Mouse (Mus musculus) embryonic facial prominence, embryonic 14.5 days (tissue): ENCODE data around the gene Map3k6. TPM values are rescaled to one million over a fixed set of nuclear protein-coding genes. Genes with fewer than 3 reads are reported as not detected.

Experiments used
- ATAC-seq: fragments of 200-750 bp; cut with Nextera tagmentation; 2 replicates; pipeline ENCODE4 v1.8.0; 2017; ENCODE audit warnings: low read depth, moderate number of reproducible peaks, moderate TSS enrichment
- DNase-seq: peaks from one replicate; pipeline ENCODE4 v3.0.0-alpha.2; 2015; ENCODE audit warnings: low spot score
- H3K27ac ChIP-seq: fragments of 300-500 bp; sonication (generic); replicated peaks from 2 replicates; pipeline ENCODE4 v1.5.1; 2014; ENCODE audit warnings: low read depth, mild to moderate bottlenecking, low read length, moderate library complexity
- H3K27me3 ChIP-seq: fragments of 300-500 bp; sonication (generic); replicated peaks from 2 replicates; pipeline ENCODE4 v1.6.1; 2014; ENCODE audit warnings: low read length; ENCODE audit not compliant: control insufficient read depth, insufficient read depth
- H3K36me3 ChIP-seq: fragments of 300-500 bp; sonication (generic); 2 replicates; pipeline ENCODE4 v1.6.1; 2014; ENCODE audit warnings: low read length, mixed read lengths; ENCODE audit not compliant: control insufficient read depth, insufficient read depth
- H3K4me1 ChIP-seq: fragments of 300-500 bp; sonication (generic); 2 replicates; pipeline ENCODE4 v1.6.1; 2014; ENCODE audit warnings: antibody characterized with exemption, low read length; ENCODE audit not compliant: control insufficient read depth, insufficient read depth
- H3K4me2 ChIP-seq: fragments of 300-500 bp; sonication (generic); 2 replicates; pipeline ENCODE4 v1.6.1; 2014; ENCODE audit warnings: low read depth, mild to moderate bottlenecking, low read length, moderate library complexity, mixed read lengths
- H3K4me3 ChIP-seq: fragments of 300-500 bp; sonication (generic); 2 replicates; pipeline ENCODE4 v1.5.1; 2014; ENCODE audit warnings: low read depth, mild to moderate bottlenecking, low read length
- H3K9ac ChIP-seq: fragments of 300-500 bp; sonication (generic); 2 replicates; pipeline ENCODE4 v1.6.1; 2014; ENCODE audit warnings: low read depth, mild to moderate bottlenecking, low read length, moderate library complexity, mixed read lengths
- H3K9me3 ChIP-seq: fragments of 300-500 bp; sonication (generic); 2 replicates; pipeline ENCODE4 v1.6.1; 2016; ENCODE audit warnings: low read length; ENCODE audit not compliant: control insufficient read depth
- WGBS: fragments of 180-500 bp; shearing (Covaris S2); extraction: QIAGEN DNeasy Blood & Tissue Kit; methylation state at CpG from one replicate; pipeline ENCODE4 v1.1.7; 2014; 5-methylcytosine and 5-hydroxymethylcytosine counted together
- polyA plus RNA-seq: library from polyadenylated mRNA; unstranded; fragments of >200 nt; fragmentation: Nextera tagmentation; extraction: Ambion mirVana; gene quantifications from 2 replicates; pipeline ENCODE4 v1.2.1, GENCODE M21; 2014

Gene Map3k6
- polyA plus RNA-seq, 1 experiment from 2014 or later: 7.9 TPM

DNA sequence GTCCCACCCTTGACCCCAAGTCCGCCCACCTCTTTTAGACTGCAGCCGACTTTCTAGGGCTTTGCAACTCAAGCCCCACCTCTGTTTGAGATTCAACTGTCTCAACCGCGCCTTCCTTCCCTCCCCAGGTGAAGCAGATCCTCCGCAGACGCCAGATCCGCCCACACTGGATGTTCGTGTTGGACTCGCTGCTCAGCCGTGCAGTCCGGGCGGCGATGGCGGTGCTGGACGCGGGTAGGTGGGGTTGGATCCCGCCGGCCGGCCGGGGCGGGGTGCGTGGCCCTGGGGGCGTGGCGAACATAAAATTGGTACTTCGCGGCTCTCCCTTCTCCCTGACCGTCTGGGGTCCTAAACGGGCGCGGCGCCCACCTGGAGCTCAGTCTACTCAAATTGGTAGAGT, 10.6 kb downstream of the Map3k6 start:
- H3K27me3 ChIP-seq: peaks cover 50% of the 10 kb centered on the region
- no peaks in the 10 kb centered on the region for H3K9me3 ChIP-seq
- no peak for DNase-seq
- H3K36me3 ChIP-seq: no peaks in the 10 kb centered on the region
- peak overlapping the region; percentile 60 for H3K9ac ChIP-seq
- 1% methylated on average over 31 of the region's 31 CpGs for WGBS
- H3K4me2 ChIP-seq: peak overlapping the region; percentile 74
- H3K4me1 ChIP-seq: peaks cover 10% of the 10 kb centered on the region; the same call in 1 of the 2 replicates
- no peak for ATAC-seq
- peak overlapping the region; percentile 41 for H3K4me3 ChIP-seq
- no peak overlapping the region for H3K27ac ChIP-seq

- Histone ChIP-seq H3K9me3 (no peaks in the 10 kb centered on the region), H3K27ac (no peak overlapping the region), H3K9ac (no peak overlapping the region; the same call in 1 of the 2 replicates), H3K27me3 (peaks cover 54% of the 10 kb centered on the region), H3K4me1 (peaks cover 10% of the 10 kb centered on the region; the same call in 1 of the 2 replicates), H3K36me3 (no peaks in the 10 kb centered on the region), H3K4me2 (no peak overlapping the region), H3K4me3 (no peak overlapping the region)
- WGBS: 23% methylated on average over 4 of the region's 4 CpGs
- DNase-seq (no peak), ATAC-seq (no peak)
Measured at GRCm38 (mm10) chr4:133252089-133252488, 11.5 kb downstream of the Map3k6 start.

DNA sequence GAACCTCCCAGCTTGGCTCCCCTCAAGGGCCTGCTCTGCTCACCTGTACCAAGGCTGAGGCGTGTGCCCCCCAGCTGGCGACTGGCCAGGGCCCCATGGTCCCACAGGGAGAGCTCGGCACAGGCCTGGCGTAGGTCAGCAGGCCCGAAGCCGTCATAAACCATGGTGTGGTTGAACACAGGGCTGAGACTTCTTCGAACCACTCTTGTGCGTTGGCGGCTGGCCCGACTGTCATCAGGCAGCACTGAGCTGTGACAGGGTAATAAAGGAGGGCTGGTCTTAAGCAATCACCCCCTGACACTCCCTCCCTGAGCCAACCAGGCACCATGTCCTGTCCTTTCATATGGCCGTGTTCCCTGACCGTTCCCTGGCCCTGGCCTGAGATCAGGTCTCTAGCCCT, 12.8 kb downstream of the Map3k6 start:
- H3K36me3 ChIP-seq: no peaks in the 10 kb centered on the region
- H3K27me3 ChIP-seq: peaks cover 45% of the 10 kb centered on the region
- H3K4me3 ChIP-seq: no peak overlapping the region
- WGBS: 90% methylated on average over 8 of the region's 12 CpGs
- DNase-seq (no peak), ATAC-seq (no peak)
- no peaks in the 10 kb centered on the region for H3K9me3 ChIP-seq
- peaks cover 10% of the 10 kb centered on the region; the same call in 1 of the 2 replicates for H3K4me1 ChIP-seq
- H3K27ac ChIP-seq: no peak overlapping the region
- no peak overlapping the region for H3K4me2 ChIP-seq
- no peak overlapping the region for H3K9ac ChIP-seq

- DNase-seq: no peak
- 62% methylated on average over 6 of the region's 6 CpGs for WGBS
- Histone ChIP-seq H3K4me1 (peaks cover 10% of the 10 kb centered on the region; the same call in 1 of the 2 replicates), H3K9me3 (no peaks in the 10 kb centered on the region), H3K4me2 (no peak overlapping the region), H3K27me3 (peaks cover 32% of the 10 kb centered on the region), H3K36me3 (no peaks in the 10 kb centered on the region), H3K4me3 (no peak overlapping the region), H3K9ac (no peak overlapping the region), H3K27ac (no peak overlapping the region)
- ATAC-seq: no peak
Measured at GRCm38 (mm10) chr4:133255392-133255791, 14.8 kb downstream of the Map3k6 start.

DNA sequence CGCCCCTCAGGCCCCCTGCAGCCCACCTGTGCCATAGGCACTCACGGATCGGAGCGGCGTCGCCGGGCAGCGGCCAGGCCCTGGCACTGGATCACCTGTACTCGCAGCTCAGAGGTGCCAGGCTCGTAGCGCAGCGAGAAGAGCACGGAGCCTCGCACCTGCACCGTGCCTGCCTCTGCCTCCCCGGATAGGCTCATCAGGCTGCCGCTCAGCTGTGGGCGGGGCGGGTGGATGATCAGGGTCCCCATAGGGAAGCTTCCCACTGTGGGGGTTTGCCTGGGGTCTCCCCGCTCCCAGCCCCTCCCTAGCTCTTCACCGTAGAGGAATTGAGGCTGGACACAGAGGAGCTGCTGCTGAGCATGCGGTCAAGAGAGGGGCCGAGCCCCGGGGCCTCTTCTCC, 16.2 kb downstream of the Map3k6 start:
- ATAC-seq: peak; percentile 79
- 12% methylated on average over 22 of the region's 24 CpGs for WGBS

GRCm38 (mm10) chr4:133257230-133257629, 16.6 kb downstream of the Map3k6 start:
- 42% methylated on average over 7 of the region's 12 CpGs for WGBS
- H3K4me3 ChIP-seq: no peak overlapping the region; the same call in 1 of the 2 replicates
- no peaks in the 10 kb centered on the region for H3K4me1 ChIP-seq
- no peak for ATAC-seq
- H3K9ac ChIP-seq: no peak overlapping the region
- no peaks in the 10 kb centered on the region for H3K36me3 ChIP-seq
- H3K27ac ChIP-seq: no peak overlapping the region
- H3K9me3 ChIP-seq: no peaks in the 10 kb centered on the region
- peaks cover 16% of the 10 kb centered on the region for H3K27me3 ChIP-seq
- H3K4me2 ChIP-seq: peak overlapping the region; percentile 31
- DNase-seq: peak; percentile 54

More for the DNA sequence above, 16.2 kb downstream of the Map3k6 start:
- peaks cover 18% of the 10 kb centered on the region for H3K27me3 ChIP-seq
- H3K27ac ChIP-seq: no peak overlapping the region
- H3K9me3 ChIP-seq: no peaks in the 10 kb centered on the region
- no peaks in the 10 kb centered on the region for H3K36me3 ChIP-seq
- DNase-seq: no peak
- peak overlapping the region; percentile 31 for H3K4me2 ChIP-seq
- H3K4me3 ChIP-seq: no peak overlapping the region; the same call in 1 of the 2 replicates
- H3K9ac ChIP-seq: peak overlapping the region; percentile 42; the same call in 1 of the 2 replicates
- no peaks in the 10 kb centered on the region for H3K4me1 ChIP-seq

DNA sequence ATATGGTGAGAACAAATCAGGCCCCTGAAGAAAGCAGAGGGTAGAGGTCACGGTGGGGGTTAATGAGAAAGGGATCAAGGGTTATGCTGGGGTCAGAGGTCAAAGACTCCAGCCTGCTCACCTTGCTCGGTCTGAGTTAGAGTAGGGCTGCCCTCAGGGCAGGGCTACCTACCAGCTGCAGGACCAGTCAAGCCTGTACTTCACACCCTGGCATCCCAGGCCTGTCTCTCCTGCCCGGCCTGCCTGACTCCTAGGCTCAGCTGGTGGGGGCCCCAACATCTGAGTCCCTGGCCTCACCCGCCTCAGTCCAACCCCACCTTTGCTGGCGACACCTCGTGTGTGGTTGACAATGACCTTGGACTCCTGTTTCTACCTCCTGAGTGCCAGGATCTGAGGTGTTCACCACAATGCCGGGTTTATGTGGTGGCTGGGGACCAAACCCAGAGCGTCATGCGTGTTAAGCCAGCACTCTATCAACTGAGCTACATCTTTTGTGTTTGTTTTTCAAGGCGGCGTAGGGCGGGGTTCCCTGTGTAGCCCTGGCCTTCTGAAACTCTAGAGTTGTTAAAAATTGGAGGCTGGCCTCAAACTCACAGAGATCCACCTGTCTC, 17.3 kb downstream of the Map3k6 start:
- Histone ChIP-seq H3K4me2 (no peak overlapping the region), H3K36me3 (no peaks in the 10 kb centered on the region), H3K27ac (no peak overlapping the region), H3K9ac (no peak overlapping the region), H3K27me3 (peaks cover 16% of the 10 kb centered on the region), H3K4me1 (no peaks in the 10 kb centered on the region), H3K9me3 (no peaks in the 10 kb centered on the region), H3K4me3 (no peak overlapping the region)
- 72% methylated on average over 12 of the region's 12 CpGs for WGBS
- DNase-seq: no peak
- no peak for ATAC-seq

- ATAC-seq: no peak
- WGBS: 40% methylated on average over 10 of the region's 10 CpGs
- Histone ChIP-seq H3K4me2 (peak overlapping the region; percentile 34), H3K4me1 (no peaks in the 10 kb centered on the region), H3K27ac (peak overlapping the region; percentile 39; the same call in 1 of the 2 replicates), H3K9ac (peak overlapping the region; percentile 11; the same call in 1 of the 2 replicates), H3K27me3 (peaks cover 4% of the 10 kb centered on the region; the same call in 1 of the 2 replicates), H3K36me3 (peaks cover 28% of the 10 kb centered on the region), H3K9me3 (no peaks in the 10 kb centered on the region), H3K4me3 (peak overlapping the region; percentile 7; the same call in 1 of the 2 replicates)
- DNase-seq: no peak
Measured at GRCm38 (mm10) chr4:133261641-133262374, 21.2 kb downstream of the Map3k6 start.
